Mouse (Mus musculus) granulocyte monocyte progenitor cell, adult 5-6 weeks (primary cell): ENCODE results near the gene Gemin6. TPM values are rescaled to one million over a fixed set of nuclear protein-coding genes. Genes with fewer than 3 reads are reported as not detected.
A peak's percentile ranks its signal among the peaks of the same experiment; 100 is the strongest.
"Not testable (repeated sequence)": the region's sequence is repeated elsewhere in the genome, so short reads cannot be mapped to it uniquely, and the experiment has no call there.

Experiments used
- ATAC-seq: replicated peaks from 2 replicates; pipeline ENCODE4 v1.8.0; 2016; ENCODE audit warnings: mild to moderate bottlenecking, moderate TSS enrichment, inconsistent platforms; ENCODE audit not compliant: poor library complexity, severe bottlenecking
- total RNA-seq, 2 experiments: library from RNA; stranded (forward) in 1 of 2; stranded (reverse) in 1 of 2; fragments of 200-712, 200-1000 nt in 1 of 2; fragments of >200 nt in 1 of 2; fragmentation: Nextera tagmentation in 1 of 2; gene quantifications; 2 replicates each; pipeline ENCODE4 v1.2.3; 2014 to 2017

The Gemin6 gene
- total RNA-seq, 2 experiments from 2014 or later: 37.7 to 38.3 TPM

DNA sequence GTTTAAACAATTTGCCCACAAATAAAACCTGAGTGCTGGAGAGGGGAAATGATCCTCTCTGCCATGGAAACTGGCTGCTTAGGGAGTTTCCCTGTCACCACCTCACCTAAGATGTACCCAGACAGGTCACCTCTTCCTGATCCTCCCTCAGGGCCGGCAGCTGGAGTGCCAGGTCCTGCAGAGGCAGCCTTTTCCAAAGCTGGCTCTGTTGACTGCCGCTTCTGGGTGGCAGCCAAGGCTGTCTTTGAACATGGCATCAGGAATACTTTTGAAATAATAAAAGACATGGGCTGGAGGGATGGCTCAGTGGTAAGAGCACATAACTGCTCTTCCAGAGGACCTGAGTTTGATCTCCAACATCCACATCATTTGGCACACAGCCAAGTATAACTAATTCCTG lies 5.2 kb downstream of the Gemin6 start:
- no peak for ATAC-seq

DNA sequence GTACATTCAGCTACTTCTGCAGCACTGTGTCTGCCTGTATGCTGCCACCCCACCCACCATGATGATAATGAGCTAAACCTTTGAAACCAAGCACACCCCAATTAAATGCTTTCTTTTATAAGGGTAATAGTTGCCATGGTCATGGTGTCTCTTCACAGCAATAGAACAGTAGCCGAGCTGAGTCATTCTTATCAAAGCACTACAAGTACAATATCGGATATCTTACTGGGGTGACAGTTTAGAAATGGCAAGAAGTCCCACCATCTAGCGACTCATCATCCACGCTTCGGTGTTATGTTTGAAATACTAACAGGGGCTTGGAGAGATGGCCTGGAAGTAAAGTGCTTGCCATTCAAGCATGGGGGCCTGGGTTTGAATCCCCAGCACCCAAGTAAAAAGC lies 9.6 kb downstream of the Gemin6 start:
- no peak for ATAC-seq

DNA sequence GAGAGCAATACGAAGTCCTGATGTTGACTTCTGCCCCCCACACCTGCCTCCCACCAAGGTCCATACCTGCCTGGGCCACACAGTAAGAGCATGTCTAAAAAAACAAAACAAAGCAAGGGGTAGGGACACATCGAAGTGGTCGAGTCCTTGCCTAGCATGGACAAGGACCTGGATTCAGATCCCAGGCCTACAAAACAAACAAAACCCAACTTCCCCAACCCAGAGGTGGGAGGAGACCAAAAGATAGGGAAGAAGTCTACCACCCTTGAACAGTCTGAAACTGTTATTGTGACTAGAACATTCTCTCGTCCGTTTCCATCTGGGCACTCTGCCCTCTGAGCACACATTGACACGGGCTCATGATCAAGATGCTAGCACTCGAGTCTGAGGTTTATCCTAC lies 10.1 kb downstream of the Gemin6 start:
- ATAC-seq: no peak

DNA sequence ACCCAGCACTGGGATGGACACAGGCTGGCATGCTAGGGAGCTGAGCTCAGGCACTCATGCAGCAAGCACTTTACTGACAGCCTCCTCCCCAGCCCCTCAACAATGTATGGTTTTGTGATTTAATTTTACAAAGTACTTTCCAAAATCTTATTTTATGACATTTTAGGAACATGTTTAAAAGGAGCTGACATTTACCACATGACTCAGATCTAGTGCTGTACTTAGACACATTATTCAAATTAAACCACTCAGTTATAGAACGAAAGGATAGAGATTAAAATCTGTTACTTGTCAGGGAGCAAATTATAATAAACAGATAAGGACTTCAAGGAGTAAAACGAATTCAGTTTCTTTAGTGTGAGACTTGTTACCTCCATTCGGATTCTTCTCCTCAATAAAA lies 11.2 kb downstream of the Gemin6 start:
- ATAC-seq: no peak

DNA sequence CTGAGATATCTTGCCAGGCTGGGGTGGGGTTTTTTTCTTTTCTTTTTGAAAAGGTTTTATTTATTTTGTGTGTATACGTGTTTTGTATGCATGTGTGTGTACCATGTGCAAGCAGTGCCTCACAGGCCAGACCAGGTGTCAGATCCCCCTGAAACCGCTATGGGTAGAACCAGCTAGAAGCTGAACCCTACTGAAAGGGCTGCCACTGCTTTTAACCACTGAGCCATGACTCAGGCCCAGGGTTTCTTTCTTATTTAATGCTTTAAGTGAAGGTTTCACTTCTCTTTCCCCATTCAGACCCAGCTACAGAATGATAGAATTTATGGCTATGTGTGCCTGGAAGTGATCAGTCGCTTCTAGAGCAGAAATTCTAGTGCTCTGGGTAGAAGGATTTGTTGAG lies 12.6 kb downstream of the Gemin6 start:
- peak; percentile 97 for ATAC-seq

DNA sequence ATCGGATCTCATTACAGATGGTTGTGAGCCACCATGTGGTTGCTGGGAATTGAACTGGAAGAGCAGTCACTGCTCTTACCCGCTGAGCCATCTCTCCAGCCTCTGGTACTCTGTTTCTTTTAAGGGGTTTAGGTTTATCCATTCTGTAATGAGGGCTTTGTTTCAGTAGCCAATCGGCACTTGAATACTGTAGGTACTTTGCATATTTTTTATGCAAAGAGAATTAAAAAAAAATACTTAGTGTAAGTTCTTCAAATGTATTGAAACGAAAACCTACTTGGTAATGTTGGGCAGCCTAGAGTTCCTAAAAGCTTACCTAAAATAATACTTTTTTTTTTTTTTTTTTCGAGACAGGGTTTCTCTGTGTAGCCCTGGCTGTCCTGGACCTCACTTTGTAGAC lies 13.2 kb downstream of the Gemin6 start:
- ATAC-seq: no peak

DNA sequence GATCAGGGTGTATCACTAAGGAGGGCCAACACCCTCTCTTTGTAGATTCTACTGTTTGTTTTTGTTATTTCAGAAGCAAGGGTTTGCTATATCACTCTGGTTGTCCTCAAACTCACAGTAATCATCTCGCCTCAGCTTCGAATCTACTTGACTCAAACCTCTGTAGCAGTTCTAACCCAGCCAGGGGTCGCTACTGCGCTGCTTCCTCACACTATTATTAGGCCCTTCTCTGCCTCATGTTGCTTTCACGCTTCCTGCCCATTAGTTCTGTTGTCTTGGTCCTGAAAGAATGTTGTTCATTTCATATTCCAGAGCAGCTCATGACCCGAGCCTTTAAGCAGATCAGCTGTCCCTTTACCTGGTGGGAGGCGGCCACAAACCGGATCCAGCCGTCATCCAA lies 17.4 kb downstream of the Gemin6 start:
- ATAC-seq: no peak

DNA sequence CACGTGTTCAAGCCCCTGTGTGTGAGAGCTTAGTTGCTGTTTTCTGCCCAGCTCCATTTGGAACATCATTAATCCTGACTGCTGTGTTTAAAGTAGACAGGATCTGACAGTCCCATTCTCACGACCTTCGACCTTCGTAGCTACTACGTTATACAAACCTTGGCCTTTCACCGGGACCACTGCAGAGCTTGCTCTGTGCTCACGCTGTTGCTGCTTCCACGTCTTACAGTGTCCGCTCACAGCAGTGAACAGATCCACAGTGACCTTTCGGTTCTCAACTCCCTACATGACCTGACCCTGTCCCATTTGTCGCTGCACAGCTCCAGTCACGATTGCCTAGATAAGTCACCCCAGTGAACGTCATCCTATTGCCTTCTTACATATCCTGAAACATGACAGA lies 18.9 kb downstream of the Gemin6 start:
- no peak for ATAC-seq

DNA sequence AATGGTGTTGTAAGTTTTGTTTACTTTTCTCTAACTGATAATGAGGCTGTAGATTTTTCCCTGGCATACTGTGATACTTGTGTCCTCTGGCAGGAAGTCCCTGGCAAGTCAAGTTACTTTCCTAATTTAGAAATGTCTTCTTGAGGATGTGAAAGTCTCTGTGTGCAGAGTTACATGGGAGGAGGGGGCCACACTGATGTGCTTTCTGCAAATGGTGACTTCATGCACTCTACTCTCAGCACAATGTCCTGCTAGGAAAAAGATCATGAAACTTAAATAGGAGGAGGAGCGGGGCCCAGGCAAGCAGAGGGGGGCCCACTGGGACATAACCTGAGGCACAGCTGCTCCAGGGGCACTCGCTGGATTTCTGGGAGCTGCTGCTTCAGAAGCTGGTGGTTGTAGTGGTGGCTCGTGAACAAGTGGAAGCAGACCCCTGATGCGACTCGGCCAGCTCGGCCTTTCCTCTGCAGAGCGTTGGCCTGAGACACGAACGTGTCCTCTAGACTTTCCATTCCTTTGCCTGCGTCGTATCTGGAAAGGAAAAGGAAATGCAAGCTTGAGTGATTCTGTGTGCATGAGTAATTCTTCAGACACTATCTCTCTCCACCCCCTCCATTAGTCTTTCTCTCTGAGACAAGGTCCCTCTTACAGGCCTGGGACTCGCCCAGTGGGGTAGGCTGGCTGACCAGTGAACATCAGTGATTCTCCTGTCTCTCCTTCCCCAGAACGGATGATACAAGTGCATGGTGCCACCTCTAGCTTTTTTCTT lies 28.7 kb downstream of the Gemin6 start:
- ATAC-seq: peak; percentile 87

DNA sequence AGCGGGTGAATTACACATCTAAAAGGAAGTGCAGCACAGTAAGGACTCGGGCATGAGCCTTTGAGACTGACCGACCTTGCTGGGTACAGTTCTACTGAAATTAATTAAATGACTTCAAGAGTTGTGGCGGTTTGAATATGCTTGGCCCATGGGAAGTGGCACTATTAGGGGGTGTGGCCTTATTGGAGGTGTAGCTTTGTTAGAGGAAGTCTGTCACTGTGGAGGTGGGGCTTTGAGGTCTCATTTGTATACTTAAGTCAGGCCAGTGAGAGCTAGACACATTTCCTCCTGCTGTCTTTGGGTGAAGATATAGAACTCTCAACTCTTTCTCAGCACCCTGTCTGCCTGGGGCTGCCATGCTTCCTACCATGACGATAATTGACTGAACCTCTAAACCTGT lies 30.2 kb downstream of the Gemin6 start:
- no peak for ATAC-seq

DNA sequence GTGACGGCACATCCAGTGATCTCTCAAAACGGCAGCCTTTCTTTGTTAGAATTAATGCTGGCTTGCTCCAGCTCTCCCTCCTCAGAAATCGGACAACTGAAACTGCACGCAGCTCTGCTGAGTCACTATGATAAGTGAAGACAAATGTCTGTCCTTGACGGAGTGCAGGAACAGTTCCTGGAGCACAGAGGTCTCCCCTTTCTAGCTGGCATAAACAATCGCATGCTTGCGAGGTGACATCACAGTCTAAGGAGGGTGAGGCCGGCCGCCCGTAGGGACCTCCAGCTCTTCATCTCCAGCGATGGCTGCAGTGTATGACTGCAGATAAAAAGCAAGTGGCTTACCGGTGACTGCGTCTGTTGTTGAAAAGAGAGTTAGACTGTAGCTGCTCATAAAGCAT lies 31.0 kb downstream of the Gemin6 start:
- ATAC-seq: no peak

DNA sequence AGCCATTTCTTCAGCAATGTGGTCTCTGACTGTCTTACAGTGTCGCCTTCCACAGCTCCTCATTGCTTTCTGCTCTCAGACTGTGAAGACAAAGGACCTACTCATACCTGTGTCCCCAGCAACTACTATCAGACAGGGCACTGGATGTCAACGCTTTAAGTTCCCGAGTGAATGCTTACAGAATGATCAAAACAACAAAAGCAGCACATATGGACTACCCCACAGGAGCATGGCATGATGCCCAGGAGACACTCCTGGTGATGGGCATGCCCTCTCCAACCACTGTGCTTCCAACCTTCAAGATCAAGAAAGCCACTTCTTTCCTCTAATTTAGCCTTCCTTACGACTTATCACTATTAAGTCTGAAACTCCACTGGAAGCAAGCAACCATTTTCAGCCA lies 42.8 kb downstream of the Gemin6 start:
- no peak for ATAC-seq

DNA sequence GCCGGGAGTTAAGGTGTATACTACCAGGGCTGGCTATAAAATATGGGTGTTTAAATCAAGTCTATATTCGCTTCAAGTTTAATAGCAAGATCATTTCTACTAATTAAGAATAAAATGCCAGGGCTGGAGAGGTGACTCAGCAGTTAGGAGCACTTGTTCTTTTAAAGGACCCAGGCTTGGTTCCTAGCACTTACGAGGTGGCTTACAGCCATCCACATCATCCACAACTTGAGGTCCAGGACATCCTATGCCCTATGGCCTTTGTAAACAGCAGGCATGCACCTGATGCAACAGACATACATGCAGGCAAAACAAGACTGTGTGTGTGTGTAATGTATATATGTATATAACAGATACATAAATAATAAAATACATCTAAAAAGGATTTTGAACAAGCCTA lies 43.9 kb downstream of the Gemin6 start:
- ATAC-seq: no peak

DNA sequence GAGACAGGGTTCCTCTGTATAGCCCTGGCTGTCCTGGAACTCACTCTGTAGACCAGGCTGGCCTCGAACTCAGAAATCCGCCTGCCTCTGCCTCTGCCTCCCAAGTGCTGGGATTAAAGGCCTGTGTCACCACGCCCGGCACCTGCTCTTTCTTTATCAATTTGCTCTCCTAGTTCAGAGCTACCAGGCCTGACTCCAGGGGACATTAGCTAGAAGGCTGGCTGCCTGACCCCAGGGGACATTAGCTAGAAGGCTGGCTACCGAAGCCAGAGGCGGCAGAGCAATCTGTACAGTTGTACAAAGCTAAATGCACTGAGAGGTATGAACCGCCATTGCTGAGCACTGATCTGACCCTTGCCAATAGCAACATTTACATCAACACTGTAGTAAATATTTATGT lies 46.4 kb downstream of the Gemin6 start:
- ATAC-seq: not testable (repeated sequence)

Other genes with a start within 250 kb of the Gemin6 start
- 66.9 and 88.2 TPM in 2 replicates for gene Hnrnpll, start 162.1 kb upstream of the Gemin6 start, total RNA-seq (2014; fragmentation: Nextera tagmentation)
- gene Hnrnpll, start 162.1 kb upstream of the Gemin6 start, total RNA-seq (2017): 61.4 and 71.8 TPM in 2 replicates
- gene Galm, start 97.0 kb upstream of the Gemin6 start, total RNA-seq (2014; fragmentation: Nextera tagmentation): 6.1 and 12.2 TPM in 2 replicates
- 4.0 and 5.3 TPM in 2 replicates for gene Galm, start 97.0 kb upstream of the Gemin6 start, total RNA-seq (2017)
- 481 and 582 TPM in 2 replicates for gene Srsf7, start 17.1 kb upstream of the Gemin6 start, total RNA-seq (2014; fragmentation: Nextera tagmentation)
- 445 and 565 TPM in 2 replicates for gene Srsf7, start 17.1 kb upstream of the Gemin6 start, total RNA-seq (2017)
- gene Ttc39d, start 17.0 kb upstream of the Gemin6 start, total RNA-seq (2014; fragmentation: Nextera tagmentation): not detected in 2 replicates
- not detected in 2 replicates for gene Ttc39d, start 17.0 kb upstream of the Gemin6 start, total RNA-seq (2017)
- gene Morn2, start 65.8 kb downstream of the Gemin6 start, total RNA-seq (2014; fragmentation: Nextera tagmentation): 20.9 and 22.7 TPM in 2 replicates
- 2.9 and 8.1 TPM in 2 replicates for gene Morn2, start 65.8 kb downstream of the Gemin6 start, total RNA-seq (2017)
- 10.2 and 10.5 TPM in 2 replicates for gene Dhx57, start 66.0 kb downstream of the Gemin6 start, total RNA-seq (2014; fragmentation: Nextera tagmentation)
- 11.4 and 11.7 TPM in 2 replicates for gene Dhx57, start 66.0 kb downstream of the Gemin6 start, total RNA-seq (2017)
- gene Arhgef33, start 83.0 kb downstream of the Gemin6 start, total RNA-seq (2014; fragmentation: Nextera tagmentation): 1.0 TPM in 1 of 2 replicates, not detected in the other
- 4.1 TPM in 1 of 2 replicates, not detected in the other for gene Arhgef33, start 83.0 kb downstream of the Gemin6 start, total RNA-seq (2017)
- gene Gm10190, start 149.1 kb downstream of the Gemin6 start, total RNA-seq (2014; fragmentation: Nextera tagmentation): not detected in 2 replicates
- not detected in 2 replicates for gene Gm10190, start 149.1 kb downstream of the Gemin6 start, total RNA-seq (2017)